Mouse (Mus musculus) gastrocnemius, adult 18-20 months (tissue): ENCODE results near the gene Fuca1. TPM values are rescaled to one million over a fixed set of nuclear protein-coding genes. Genes with fewer than 3 reads are reported as not detected.
A peak's percentile ranks its signal among the peaks of the same experiment; 100 is the strongest.

Experiments
- DNase-seq: peaks from one replicate; pipeline ENCODE4 v3.0.0; 2021; ENCODE audit warnings: low spot score
- long read RNA-seq, 2 experiments: library from polyadenylated mRNA; stranded (forward); transcript quantifications; one replicate each; pipeline ENCODE4 v2.0.0; 2021
- total RNA-seq, 2 experiments: library from RNA; stranded (reverse); gene quantifications; 2 replicates each; pipeline ENCODE4 v1.2.3; 2021

The Fuca1 gene
- total RNA-seq = 10 to 100 TPM; 22.5 to 23.3 TPM
- long read RNA-seq, experiment 1, transcript Fuca1-201 (8 exons, 2,525 nt) = major isoform, 43 of 44 reads
- long read RNA-seq, experiment 1, partial matches to known transcripts = 0 of 44 reads
- long read RNA-seq, experiment 1, other reads (novel, unspliced or antisense) = 1 of 44 reads
- long read RNA-seq, experiment 2, transcript Fuca1-201 (8 exons, 2,525 nt) = major isoform, 29 of 30 reads
- long read RNA-seq, experiment 2, partial matches to known transcripts = 1 of 30 reads
- long read RNA-seq, experiment 2, other reads (novel, unspliced or antisense) = 0 of 30 reads

GRCm38 (mm10) chr4:135920304-135921241 lies at the start of gene Fuca1:
TSS of gene Fuca1 (plus strand) at chr4:135920735.
- peak; percentile 96 for DNase-seq

- no peak for DNase-seq
Observed at GRCm38 (mm10) chr4:135872015-135872414, 48.5 kb upstream of the Fuca1 start.

- no peak for DNase-seq
Observed at GRCm38 (mm10) chr4:135872589-135873391, 47.7 kb upstream of the Fuca1 start.

GRCm38 (mm10) chr4:135873526-135874202 lies 46.9 kb upstream of the Fuca1 start, which contains the start of gene Pnrc2:
TSS of gene Pnrc2 (minus strand) at chr4:135873850.
- peak; percentile 87 for DNase-seq

- no peak for DNase-seq
Observed at GRCm38 (mm10) chr4:135874564-135875535, 45.7 kb upstream of the Fuca1 start.

- DNase-seq = no peak
Observed at GRCm38 (mm10) chr4:135875546-135875945, 45.0 kb upstream of the Fuca1 start.

GRCm38 (mm10) chr4:135875991-135876582 lies 44.4 kb upstream of the Fuca1 start:
- DNase-seq = peak; percentile 48

GRCm38 (mm10) chr4:135876583-135877020 lies 43.9 kb upstream of the Fuca1 start:
- DNase-seq = peak; percentile 63

GRCm38 (mm10) chr4:135877742-135878141 lies 42.8 kb upstream of the Fuca1 start:
- peak; percentile 52 for DNase-seq

GRCm38 (mm10) chr4:135879021-135879420 lies 41.5 kb upstream of the Fuca1 start:
- no peak for DNase-seq

GRCm38 (mm10) chr4:135880018-135880417 lies 40.5 kb upstream of the Fuca1 start:
- no peak for DNase-seq

- DNase-seq = no peak
Observed at GRCm38 (mm10) chr4:135880576-135880975, 40.0 kb upstream of the Fuca1 start.

- DNase-seq = no peak
Observed at GRCm38 (mm10) chr4:135882023-135882422, 38.5 kb upstream of the Fuca1 start.

GRCm38 (mm10) chr4:135883401-135883851 lies 37.1 kb upstream of the Fuca1 start:
- no peak for DNase-seq

GRCm38 (mm10) chr4:135883881-135884516 lies 36.5 kb upstream of the Fuca1 start:
- DNase-seq = no peak

- DNase-seq = no peak
Observed at GRCm38 (mm10) chr4:135884531-135884930, 36.0 kb upstream of the Fuca1 start.

- no peak for DNase-seq
Observed at GRCm38 (mm10) chr4:135885676-135886075, 34.9 kb upstream of the Fuca1 start.

GRCm38 (mm10) chr4:135886184-135886583 lies 34.4 kb upstream of the Fuca1 start:
- DNase-seq = no peak
